Mouse (Mus musculus) erythroblast, embryonic 14.5 days (primary cell): Measurements from ENCODE around the gene Prr12.

Source experiments
- GATA1 ChIP-seq: IDR thresholded peaks from 2 replicates; pipeline ENCODE4 v1.6.1; 2012; ENCODE audit warnings: low read length, inconsistent platforms, mixed read lengths
- TAL1 ChIP-seq: IDR thresholded peaks from 3 replicates; pipeline ENCODE4 v1.6.1; 2012; ENCODE audit warnings: low read length, inconsistent platforms, mixed read lengths

- no peak for TF ChIP-seq GATA1
- no peak for TF ChIP-seq TAL1
Measured at GRCm38 (mm10) chr7:45069671-45070070, 17.0 kb upstream of the Prr12 start.
